In the genomic region with DNA sequence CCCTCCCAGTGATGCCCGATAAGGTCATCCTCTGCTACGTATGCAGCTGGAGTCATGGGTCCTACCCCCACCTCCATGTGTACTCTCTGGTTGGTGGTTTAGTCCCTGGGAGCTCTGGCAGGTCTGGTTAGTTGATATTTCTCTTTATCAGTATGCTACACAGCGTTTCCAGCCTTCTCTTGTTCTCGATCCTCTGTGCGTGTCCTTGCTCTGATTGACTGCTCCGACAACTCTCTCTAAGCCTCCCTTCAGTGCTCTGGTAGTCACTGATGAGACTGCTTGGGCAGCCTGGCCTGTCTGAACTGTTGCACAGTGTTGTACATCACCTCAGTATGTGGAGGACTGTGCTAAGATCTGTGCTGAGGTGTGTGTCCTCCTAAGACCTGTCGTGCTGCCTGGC, we compare ENCODE assay signal across 10 mouse cellular contexts.
DNase-seq lines count a peak whose midpoint lies in the region; ATAC-seq lines count a peak whose summit lies in the region.
"Had no signal": no experiment of that assay in that cellular context is flagged by ENCODE, and none has a peak within 500 bp of the region (broad histone marks: within the 10 kb centered on the region; RNA-seq: fewer than 3 reads in every experiment).

No protein-coding gene starts in this region.

- H3K4me3 ChIP-seq in intestine, embryonic 14.5 days (ENCODE audit: low read depth, low read length), result no peak overlapping the region
- H3K4me3 ChIP-seq in intestine, embryonic 15.5 days (replicated peaks), result no peak overlapping the region
- no peak overlapping the region for H3K4me3 ChIP-seq in forebrain, embryonic 14.5 days (ENCODE audit: low read depth, low read length)
- no peak overlapping the region for H3K4me3 ChIP-seq in liver, embryonic 13.5 days (replicated peaks)
- no peak overlapping the region for H3K4me3 ChIP-seq in neural tube, embryonic 12.5 days
- H3K4me3 ChIP-seq: limb, embryonic 12.5 days; megakaryocyte, embryonic 14.5 days had no signal

- WGBS in intestine, embryonic 14.5 days, result 79% methylated on average over 7 of the region's 7 CpGs
- 83% methylated on average over 7 of the region's 7 CpGs for WGBS in intestine, embryonic 15.5 days
- 75% methylated on average over 7 of the region's 7 CpGs for WGBS in forebrain, embryonic 14.5 days
- 19% methylated on average over 7 of the region's 7 CpGs for WGBS in liver, embryonic 13.5 days (ENCODE audit: insufficient replicate concordance)
- WGBS in neural tube, embryonic 12.5 days, result 71% methylated on average over 7 of the region's 7 CpGs

- H3K36me3 ChIP-seq in intestine, embryonic 14.5 days (ENCODE audit: control insufficient read depth, insufficient read depth, low read length), result no peaks in the 10 kb centered on the region
- no peaks in the 10 kb centered on the region for H3K36me3 ChIP-seq in intestine, embryonic 15.5 days
- no peaks in the 10 kb centered on the region for H3K36me3 ChIP-seq in forebrain, embryonic 14.5 days (ENCODE audit: control insufficient read depth, insufficient read depth, low read length)
- no peaks in the 10 kb centered on the region for H3K36me3 ChIP-seq in liver, embryonic 13.5 days
- H3K36me3 ChIP-seq in neural tube, embryonic 12.5 days, result no peaks in the 10 kb centered on the region
- H3K36me3 ChIP-seq: limb, embryonic 12.5 days had no signal

- no peaks in the 10 kb centered on the region for H3K9me3 ChIP-seq in intestine, embryonic 14.5 days (ENCODE audit: control insufficient read depth, low read length)
- no peaks in the 10 kb centered on the region for H3K9me3 ChIP-seq in intestine, embryonic 15.5 days
- no peaks in the 10 kb centered on the region for H3K9me3 ChIP-seq in forebrain, embryonic 14.5 days (replicated peaks; ENCODE audit: control insufficient read depth, low read length)
- no peaks in the 10 kb centered on the region for H3K9me3 ChIP-seq in liver, embryonic 13.5 days (replicated peaks)
- no peaks in the 10 kb centered on the region for H3K9me3 ChIP-seq in neural tube, embryonic 12.5 days

- intact Hi-C loops in gastrocnemius, postnatal 14 days (cut with DNase I; ENCODE audit: low total_unique reads), result no loop called here

- H3K9ac ChIP-seq in intestine, embryonic 14.5 days (ENCODE audit: low read length), result no peak overlapping the region
- H3K9ac ChIP-seq in intestine, embryonic 15.5 days, result no peak overlapping the region
- H3K9ac ChIP-seq in forebrain, embryonic 14.5 days (ENCODE audit: low read length), result no peak overlapping the region
- no peak overlapping the region for H3K9ac ChIP-seq in liver, embryonic 13.5 days
- H3K9ac ChIP-seq in neural tube, embryonic 12.5 days, result no peak overlapping the region
- H3K9ac ChIP-seq: limb, embryonic 12.5 days had no signal

- no peak for DNase-seq in intestine, embryonic 14.5 days (ENCODE audit: low spot score)
- no peak for DNase-seq in forebrain, embryonic 14.5 days (ENCODE audit: low spot score)
- DNase-seq in liver, embryonic 13.5 days, result peak; percentile 17
- no peak for DNase-seq in cerebellum, adult 11-12 months
- DNase-seq in right cerebral cortex, postnatal 25 days, result no peak
- DNase-seq in gastrocnemius, postnatal 14 days, result no peak

- 0 out of 2 replicates have a peak, but pooled peaks have one; percentile 5 for ATAC-seq in intestine, embryonic 14.5 days (replicated peaks; ENCODE audit: low FRiP score, low TSS enrichment, low read depth)
- ATAC-seq in intestine, embryonic 15.5 days, result no peak
- peak; percentile 14; the same call in 1 of the 2 replicates for ATAC-seq in forebrain, embryonic 14.5 days
- ATAC-seq in liver, embryonic 13.5 days (ENCODE audit: low read depth), result peak; percentile 85
- ATAC-seq in neural tube, embryonic 12.5 days (ENCODE audit: low FRiP score, low read depth), result peak; percentile 31; the same call in 1 of the 2 replicates

- H3K27me3 ChIP-seq in intestine, embryonic 14.5 days (replicated peaks; ENCODE audit: control insufficient read depth, insufficient read depth, low read length), result 0 out of 2 replicates have a peak, but pooled peaks cover 2% of the 10 kb centered on the region
- H3K27me3 ChIP-seq in intestine, embryonic 15.5 days (replicated peaks), result no peaks in the 10 kb centered on the region
- no peaks in the 10 kb centered on the region for H3K27me3 ChIP-seq in forebrain, embryonic 14.5 days (replicated peaks; ENCODE audit: control insufficient read depth, insufficient read depth, low read length)
- H3K27me3 ChIP-seq in liver, embryonic 13.5 days, result no peaks in the 10 kb centered on the region
- H3K27me3 ChIP-seq in neural tube, embryonic 12.5 days (replicated peaks), result no peaks in the 10 kb centered on the region
- H3K27me3 ChIP-seq: limb, embryonic 12.5 days; megakaryocyte, embryonic 14.5 days had no signal

- no peak overlapping the region for H3K27ac ChIP-seq in intestine, embryonic 14.5 days (ENCODE audit: low read depth)
- no peak overlapping the region for H3K27ac ChIP-seq in intestine, embryonic 15.5 days
- H3K27ac ChIP-seq in forebrain, embryonic 14.5 days (ENCODE audit: low read depth, low read length), result no peak overlapping the region
- no peak overlapping the region for H3K27ac ChIP-seq in liver, embryonic 13.5 days
- no peak overlapping the region for H3K27ac ChIP-seq in neural tube, embryonic 12.5 days
- H3K27ac ChIP-seq: limb, embryonic 12.5 days had no signal

- H3K4me2 ChIP-seq in intestine, embryonic 14.5 days (ENCODE audit: low read length), result no peak overlapping the region
- no peak overlapping the region for H3K4me2 ChIP-seq in intestine, embryonic 15.5 days (replicated peaks)
- H3K4me2 ChIP-seq in forebrain, embryonic 14.5 days (ENCODE audit: low read length), result no peak overlapping the region
- no peak overlapping the region for H3K4me2 ChIP-seq in liver, embryonic 13.5 days
- no peak overlapping the region for H3K4me2 ChIP-seq in neural tube, embryonic 12.5 days (replicated peaks)
- H3K4me2 ChIP-seq: limb, embryonic 12.5 days had no signal

- peaks cover 5% of the 10 kb centered on the region; the same call in 1 of the 2 replicates for H3K4me1 ChIP-seq in intestine, embryonic 14.5 days (replicated peaks; ENCODE audit: control insufficient read depth, insufficient read depth, low read length)
- peaks cover 6% of the 10 kb centered on the region; the same call in 1 of the 2 replicates for H3K4me1 ChIP-seq in intestine, embryonic 15.5 days (replicated peaks)
- H3K4me1 ChIP-seq in forebrain, embryonic 14.5 days (ENCODE audit: control insufficient read depth, insufficient read depth, low read length), result 0 out of 2 replicates have a peak, but pooled peaks cover 4% of the 10 kb centered on the region
- peaks cover 36% of the 10 kb centered on the region for H3K4me1 ChIP-seq in liver, embryonic 13.5 days (replicated peaks)
- H3K4me1 ChIP-seq in neural tube, embryonic 12.5 days, result peaks cover 5% of the 10 kb centered on the region; the same call in 1 of the 2 replicates
